Mouse (Mus musculus): ENCODE data around the gene Dld.

Gene Dld

GRCm38 (mm10) chr12:31318409-31318963 lies 32.8 kb downstream of the Dld start:
- DNase-seq = no peak

GRCm38 (mm10) chr12:31317670-31318408 lies 33.4 kb downstream of the Dld start:
- no peak for DNase-seq

GRCm38 (mm10) chr12:31315961-31316360 lies 35.3 kb downstream of the Dld start:
- no peak for DNase-seq

- no peak for DNase-seq
These were observed 36.9 kb downstream of the Dld start for GRCm38 (mm10) chr12:31314310-31314709.

GRCm38 (mm10) chr12:31313136-31313535 lies 38.1 kb downstream of the Dld start:
- no peak for DNase-seq

GRCm38 (mm10) chr12:31312281-31312680 lies 39.0 kb downstream of the Dld start:
- no peak for DNase-seq

GRCm38 (mm10) chr12:31311671-31312265 lies 39.5 kb downstream of the Dld start:
- no peak for DNase-seq

- no peak for DNase-seq
These were observed 40.6 kb downstream of the Dld start for GRCm38 (mm10) chr12:31310687-31311086.

GRCm38 (mm10) chr12:31307756-31308155 lies 43.5 kb downstream of the Dld start:
- DNase-seq = no peak

GRCm38 (mm10) chr12:31307011-31307410 lies 44.2 kb downstream of the Dld start:
- DNase-seq = no peak

- no peak for DNase-seq
These were observed 45.1 kb downstream of the Dld start for GRCm38 (mm10) chr12:31306075-31306675.

GRCm38 (mm10) chr12:31302766-31303511 lies 48.3 kb downstream of the Dld start:
- DNase-seq = no peak

- DNase-seq = no peak
These were observed 49.0 kb downstream of the Dld start for GRCm38 (mm10) chr12:31302266-31302665.

GRCm38 (mm10) chr12:31300276-31300675 lies 51.0 kb downstream of the Dld start:
- no peak for DNase-seq

GRCm38 (mm10) chr12:31299676-31300197 lies 51.5 kb downstream of the Dld start:
- DNase-seq = no peak

GRCm38 (mm10) chr12:31299126-31299525 lies 52.1 kb downstream of the Dld start:
- DNase-seq = no peak

- no peak for DNase-seq
These were observed 52.7 kb downstream of the Dld start for GRCm38 (mm10) chr12:31298530-31298929.

GRCm38 (mm10) chr12:31298122-31298521 lies 53.1 kb downstream of the Dld start:
- peak; percentile 48 for DNase-seq

- DNase-seq = peak; percentile 57
These were observed 55.2 kb downstream of the Dld start for GRCm38 (mm10) chr12:31296097-31296496.

- peak; percentile 50 for DNase-seq
These were observed 55.7 kb downstream of the Dld start for GRCm38 (mm10) chr12:31295505-31295904.

GRCm38 (mm10) chr12:31294996-31295395 lies 56.3 kb downstream of the Dld start:
- DNase-seq = no peak

GRCm38 (mm10) chr12:31294526-31294925 lies 56.7 kb downstream of the Dld start:
- DNase-seq = no peak

Measured in kidney, adult 11 months (tissue).